Mouse (Mus musculus): ENCODE results near the gene Tcam1.
A peak's percentile ranks its signal among the peaks of the same experiment; 100 is the strongest.

Tcam1 gene

GRCm38 (mm10) chr11:106273811-106274210 lies 2.7 kb upstream of the Tcam1 start:
- no peak for DNase-seq

- no peak for DNase-seq
Observed at GRCm38 (mm10) chr11:106274374-106274773, 2.1 kb upstream of the Tcam1 start.

- DNase-seq = peak in 1 of 2 experiments; percentile 33
Observed at GRCm38 (mm10) chr11:106274971-106275411, 1.5 kb upstream of the Tcam1 start.

GRCm38 (mm10) chr11:106282452-106282851 lies 6.0 kb downstream of the Tcam1 start:
- no peak for DNase-seq

GRCm38 (mm10) chr11:106283371-106283770 lies 6.9 kb downstream of the Tcam1 start:
- peak in 1 of 2 experiments; percentile 43 for DNase-seq

GRCm38 (mm10) chr11:106284126-106284525 lies 7.7 kb downstream of the Tcam1 start:
- peak; percentile 23 to 46 for DNase-seq

GRCm38 (mm10) chr11:106286206-106286605 lies 9.7 kb downstream of the Tcam1 start:
- peak; percentile 38 to 51 for DNase-seq

- peak; percentile 80 to 81 for DNase-seq
Observed at GRCm38 (mm10) chr11:106286987-106287386, 10.5 kb downstream of the Tcam1 start.

- DNase-seq = peak; percentile 95 to 98
Observed at GRCm38 (mm10) chr11:106289369-106289768, 12.9 kb downstream of the Tcam1 start.

- DNase-seq = peak in 1 of 2 experiments; percentile 19
Observed at GRCm38 (mm10) chr11:106290376-106290775, 13.9 kb downstream of the Tcam1 start.

- peak; percentile 85 to 88 for DNase-seq
Observed at GRCm38 (mm10) chr11:106291861-106292260, 15.4 kb downstream of the Tcam1 start.

GRCm38 (mm10) chr11:106301765-106302164 lies 25.3 kb downstream of the Tcam1 start, which contains the start of gene Gh:
Gh (minus strand) TSS chr11:106301865.
- no peak for DNase-seq

- DNase-seq = peak; percentile 79 to 83
Observed at GRCm38 (mm10) chr11:106302634-106303033, 26.2 kb downstream of the Tcam1 start.

- DNase-seq = no peak
Observed at GRCm38 (mm10) chr11:106305348-106306064, 29.0 kb downstream of the Tcam1 start.

GRCm38 (mm10) chr11:106306065-106306385 lies 29.6 kb downstream of the Tcam1 start:
- no peak for DNase-seq

GRCm38 (mm10) chr11:106306758-106307157 lies 30.3 kb downstream of the Tcam1 start:
- DNase-seq = no peak

GRCm38 (mm10) chr11:106307432-106307831 lies 31.0 kb downstream of the Tcam1 start:
- no peak for DNase-seq

GRCm38 (mm10) chr11:106308162-106308561 lies 31.7 kb downstream of the Tcam1 start:
- DNase-seq = no peak

GRCm38 (mm10) chr11:106310123-106310522 lies 33.7 kb downstream of the Tcam1 start:
- no peak for DNase-seq

- DNase-seq = no peak
Observed at GRCm38 (mm10) chr11:106313533-106313932, 37.1 kb downstream of the Tcam1 start.

- DNase-seq = no peak
Observed at GRCm38 (mm10) chr11:106314333-106314812, 37.9 kb downstream of the Tcam1 start, which contains the start of gene Cd79b. Cd79b (minus strand) TSS chr11:106314762.

- no peak for DNase-seq
Observed at GRCm38 (mm10) chr11:106316416-106316815, 39.9 kb downstream of the Tcam1 start.

- no peak for DNase-seq
Observed at GRCm38 (mm10) chr11:106317801-106318200, 41.3 kb downstream of the Tcam1 start.
